20 mouse cellular contexts compared by ENCODE assay signal in genomic region chr10:76537619-76538018, GRCm38 (mm10). TPM values are rescaled to one million over a fixed set of nuclear protein-coding genes. Genes with fewer than 3 reads are reported as not detected.
DNase-seq lines count a peak whose midpoint lies in the region; ATAC-seq and TF ChIP-seq lines count a peak whose summit lies in the region.
"Had no signal": no experiment of that assay in that cellular context is flagged by ENCODE, and none has a peak within 500 bp of the region (broad histone marks: within the 10 kb centered on the region; RNA-seq: fewer than 3 reads in every experiment).

No protein-coding gene starts in this region.

- no peaks in the 10 kb centered on the region for H3K9me3 ChIP-seq in intestine, embryonic 16.5 days (ENCODE audit: control insufficient read depth, low read length)
- no peaks in the 10 kb centered on the region for H3K9me3 ChIP-seq in forebrain, embryonic 11.5 days (ENCODE audit: control insufficient read depth, low read length)
- no peaks in the 10 kb centered on the region for H3K9me3 ChIP-seq in forebrain, postnatal 0 days (ENCODE audit: low read length)
- H3K9me3 ChIP-seq: neural tube, embryonic 13.5 days had no signal

- H3K4me2 ChIP-seq in intestine, embryonic 16.5 days (ENCODE audit: low read depth, low read length): no peak overlapping the region
- no peak overlapping the region for H3K4me2 ChIP-seq in forebrain, embryonic 11.5 days (ENCODE audit: low read depth, low read length, severe bottlenecking)
- H3K4me2 ChIP-seq in forebrain, postnatal 0 days (ENCODE audit: low read depth): no peak overlapping the region
- H3K4me2 ChIP-seq: hindbrain, embryonic 14.5 days; neural tube, embryonic 13.5 days had no signal

- no peaks in the 10 kb centered on the region for H3K4me1 ChIP-seq in intestine, embryonic 16.5 days (ENCODE audit: control insufficient read depth, insufficient read depth, low read length)
- no peaks in the 10 kb centered on the region for H3K4me1 ChIP-seq in forebrain, embryonic 11.5 days (replicated peaks; ENCODE audit: control insufficient read depth, insufficient read depth, low read length)
- no peaks in the 10 kb centered on the region for H3K4me1 ChIP-seq in forebrain, postnatal 0 days (ENCODE audit: insufficient read depth)

- peak; percentile 81 for ATAC-seq in intestine, embryonic 16.5 days
- ATAC-seq in forebrain, embryonic 11.5 days (replicated peaks; ENCODE audit: low FRiP score): no peak
- no peak for ATAC-seq in forebrain, postnatal 0 days
- ATAC-seq: forebrain, embryonic 16.5 days had no signal

- TF ChIP-seq CTCF in forebrain, postnatal 0 days (IDR thresholded peaks at IDR 0.05; ENCODE audit: low read depth): no peak

- WGBS in intestine, embryonic 16.5 days: 67% methylated on average over 9 of the region's 9 CpGs
- WGBS in forebrain, embryonic 11.5 days: 88% methylated on average over 9 of the region's 9 CpGs
- 73% methylated on average over 9 of the region's 9 CpGs for WGBS in forebrain, postnatal 0 days

- H3K36me3 ChIP-seq in intestine, embryonic 16.5 days (ENCODE audit: control insufficient read depth, insufficient read depth, low read length): peaks cover 20% of the 10 kb centered on the region
- H3K36me3 ChIP-seq in forebrain, embryonic 11.5 days (ENCODE audit: control insufficient read depth, insufficient read depth, low read length): peaks cover 21% of the 10 kb centered on the region; the same call in 1 of the 2 replicates
- H3K36me3 ChIP-seq in forebrain, postnatal 0 days (ENCODE audit: insufficient read depth): peaks cover 80% of the 10 kb centered on the region

- no peak overlapping the region for H3K9ac ChIP-seq in intestine, embryonic 16.5 days (ENCODE audit: low read depth, low read length)
- H3K9ac ChIP-seq in forebrain, embryonic 11.5 days (ENCODE audit: low read length): no peak overlapping the region
- no peak overlapping the region for H3K9ac ChIP-seq in forebrain, postnatal 0 days
- H3K9ac ChIP-seq: hindbrain, embryonic 14.5 days; neural tube, embryonic 13.5 days had no signal

- H3K4me3 ChIP-seq in intestine, embryonic 16.5 days (ENCODE audit: low read length): no peak overlapping the region
- no peak overlapping the region for H3K4me3 ChIP-seq in forebrain, embryonic 11.5 days (ENCODE audit: low read depth, low read length)
- H3K4me3 ChIP-seq in forebrain, postnatal 0 days (ENCODE audit: low read depth, low read length): no peak overlapping the region
- H3K4me3 ChIP-seq: heart, adult 2 months; left cerebral cortex, adult 2 months; neural tube, embryonic 13.5 days had no signal

- peak; percentile 40 for DNase-seq in kidney, postnatal 14 days
- DNase-seq in kidney, postnatal 4 days: no peak
- DNase-seq in MN1 (ENCODE audit: low spot score): peak; percentile 65
- peak; percentile 50 for DNase-seq in lung, postnatal 25 days (ENCODE audit: low spot score)
- no peak for DNase-seq in forebrain, embryonic 11.5 days (ENCODE audit: low spot score)
- DNase-seq in forebrain, postnatal 0 days: no peak
- DNase-seq in Muller cell, postnatal 12 days (ENCODE audit: inconsistent ontology term): no peak
- DNase-seq: adrenal gland, postnatal 14 days; B cell, adult 2 months; cerebellum, adult 2 months; kidney, adult 18-20 months; thymus, postnatal 36 days had no signal

- no peak overlapping the region for H3K27ac ChIP-seq in intestine, embryonic 16.5 days (ENCODE audit: low read length)
- no peak overlapping the region for H3K27ac ChIP-seq in forebrain, embryonic 11.5 days (ENCODE audit: low read depth, low read length)
- H3K27ac ChIP-seq in forebrain, postnatal 0 days (ENCODE audit: low read depth, low read length): no peak overlapping the region
- H3K27ac ChIP-seq: heart, adult 2 months; hindbrain, embryonic 14.5 days; left cerebral cortex, adult 2 months; neural tube, embryonic 13.5 days had no signal

- no peaks in the 10 kb centered on the region for H3K27me3 ChIP-seq in intestine, embryonic 16.5 days (replicated peaks; ENCODE audit: control insufficient read depth, insufficient read depth, low read length)
- no peaks in the 10 kb centered on the region for H3K27me3 ChIP-seq in forebrain, embryonic 11.5 days (ENCODE audit: control insufficient read depth, insufficient read depth, low read length)
- no peaks in the 10 kb centered on the region for H3K27me3 ChIP-seq in forebrain, postnatal 0 days (ENCODE audit: insufficient read depth, low read length)
- H3K27me3 ChIP-seq: neural tube, embryonic 13.5 days had no signal

RNA-seq across cellular contexts. Expression of gene Lss, which starts 6.2 kb away (rescaled TPM):
- polyA plus RNA-seq in intestine, embryonic 16.5 days (2015; fragmentation: Nextera tagmentation; extraction: Ambion mirVana): 75.6 and 76.9 TPM in 2 replicates
- 44.9 and 72.6 TPM in 2 replicates for polyA plus RNA-seq in forebrain, embryonic 11.5 days (2014; fragmentation: Nextera tagmentation; extraction: Ambion mirVana)
- total RNA-seq in forebrain, postnatal 0 days (2014; rRNA removed): 66.3 and 67.1 TPM in 2 replicates
- 31.5 and 38.6 TPM in 2 replicates for polyA plus RNA-seq in forebrain, postnatal 0 days (2015; fragmentation: Nextera tagmentation; extraction: Ambion mirVana)

RNA-seq across cellular contexts. Expression of gene Spatc1l, which starts 24.5 kb away (rescaled TPM):
- not detected in 2 replicates for polyA plus RNA-seq in intestine, embryonic 16.5 days (2015; fragmentation: Nextera tagmentation; extraction: Ambion mirVana)
- polyA plus RNA-seq in forebrain, embryonic 11.5 days (2014; fragmentation: Nextera tagmentation; extraction: Ambion mirVana): 0.23 TPM in 1 of 2 replicates, not detected in the other
- total RNA-seq in forebrain, postnatal 0 days (2014; rRNA removed): 0.38 TPM in 1 of 2 replicates, not detected in the other
- polyA plus RNA-seq in forebrain, postnatal 0 days (2015; fragmentation: Nextera tagmentation; extraction: Ambion mirVana): not detected in 2 replicates
- total RNA-seq: adrenal gland, postnatal 14 days; gastrocnemius, adult 8-10 months; heart, adult 2 months; left cerebral cortex, adult 2 months; megakaryocyte-erythroid progenitor cell, adult 5-6 weeks had no signal
- polyA plus RNA-seq: hindbrain, embryonic 14.5 days; neural tube, embryonic 13.5 days had no signal

RNA-seq across cellular contexts. Expression of gene Ftcd, which starts 37.8 kb away (rescaled TPM):
- 0.87 and 1.5 TPM in 2 replicates for polyA plus RNA-seq in intestine, embryonic 16.5 days (2015; fragmentation: Nextera tagmentation; extraction: Ambion mirVana)
- not detected in 2 replicates for polyA plus RNA-seq in forebrain, embryonic 11.5 days (2014; fragmentation: Nextera tagmentation; extraction: Ambion mirVana)
- total RNA-seq in forebrain, postnatal 0 days (2014; rRNA removed): 0.05 and 0.08 TPM in 2 replicates
- polyA plus RNA-seq in forebrain, postnatal 0 days (2015; fragmentation: Nextera tagmentation; extraction: Ambion mirVana): 0.17 TPM in 1 of 2 replicates, not detected in the other
- total RNA-seq: heart, adult 2 months; left cerebral cortex, adult 2 months; megakaryocyte-erythroid progenitor cell, adult 5-6 weeks had no signal
- polyA plus RNA-seq: cerebellum, adult 2 months; heart, adult 2 months; hindbrain, embryonic 14.5 days; neural tube, embryonic 13.5 days had no signal

Comparison
In these comparisons a context has a peak if more than half of its experiments do, and no peak if none do; other contexts are left out.
1. DNase-seq: peak in kidney, postnatal 14 days (single experiment), MN1 (single experiment) and lung, postnatal 25 days (single experiment); none in kidney, postnatal 4 days (0 of 2), forebrain, embryonic 11.5 days (single experiment), forebrain, postnatal 0 days (single experiment) and Muller cell, postnatal 12 days (single experiment).